Mouse (Mus musculus) liver, embryonic 16.5 days (tissue): ENCODE data around the gene F2rl2. TPM values are rescaled to one million over a fixed set of nuclear protein-coding genes. Genes with fewer than 3 reads are reported as not detected.
A peak's percentile ranks its signal among the peaks of the same experiment; 100 is the strongest.

Source experiments
- ATAC-seq: fragments of 200-750 bp; cut with Nextera tagmentation; 2 replicates; pipeline ENCODE4 v1.8.0; 2017; ENCODE audit warnings: low read depth, mild to moderate bottlenecking, moderate number of reproducible peaks, moderate library complexity
- H3K27ac ChIP-seq: fragments of 300-500 bp; sonication (generic); 2 replicates; pipeline ENCODE4 v1.5.1; 2014; ENCODE audit warnings: mild to moderate bottlenecking, low read length
- H3K27me3 ChIP-seq: fragments of 300-500 bp; sonication (generic); 2 replicates; pipeline ENCODE4 v1.6.1; 2014; ENCODE audit warnings: low read depth, low read length, mixed read lengths; ENCODE audit not compliant: control insufficient read depth, insufficient read depth
- H3K36me3 ChIP-seq: fragments of 300-500 bp; sonication (generic); 2 replicates; pipeline ENCODE4 v1.6.1; 2014; ENCODE audit warnings: mild to moderate bottlenecking; ENCODE audit not compliant: control insufficient read depth, insufficient read depth
- H3K4me1 ChIP-seq: fragments of 300-500 bp; sonication (generic); 2 replicates; pipeline ENCODE4 v1.6.1; 2014; ENCODE audit warnings: low read depth, low read length, mixed read lengths; ENCODE audit not compliant: control insufficient read depth
- H3K4me2 ChIP-seq: fragments of 300-500 bp; sonication (generic); 2 replicates; pipeline ENCODE4 v1.6.1; 2014; ENCODE audit warnings: low read depth, low read length, mixed read lengths
- H3K4me3 ChIP-seq: fragments of 300-500 bp; sonication (generic); 2 replicates; pipeline ENCODE4 v1.5.1; 2014; ENCODE audit warnings: low read depth, mild to moderate bottlenecking, low read length
- H3K9ac ChIP-seq: fragments of 300-500 bp; sonication (generic); 2 replicates; pipeline ENCODE4 v1.6.1; 2014; ENCODE audit warnings: low read depth, low read length
- H3K9me3 ChIP-seq: fragments of 300-500 bp; sonication (generic); replicated peaks from 2 replicates; pipeline ENCODE4 v1.6.1; 2016; ENCODE audit warnings: low read length; ENCODE audit not compliant: control insufficient read depth
- WGBS: fragments of 180-500 bp; shearing (Covaris S2); extraction: QIAGEN DNeasy Blood & Tissue Kit; methylation state at CpG from one replicate; pipeline ENCODE4 v1.1.7; 2014; ENCODE audit not compliant: insufficient replicate concordance; 5-methylcytosine and 5-hydroxymethylcytosine counted together
- polyA plus RNA-seq: library from polyadenylated mRNA; unstranded; fragments of >200 nt; fragmentation: Nextera tagmentation; extraction: Ambion mirVana; gene quantifications from 2 replicates; pipeline ENCODE4 v1.2.1, GENCODE M21; 2015

F2rl2 gene
- polyA plus RNA-seq, 1 experiment from 2014 or later: 9.3 TPM

DNA sequence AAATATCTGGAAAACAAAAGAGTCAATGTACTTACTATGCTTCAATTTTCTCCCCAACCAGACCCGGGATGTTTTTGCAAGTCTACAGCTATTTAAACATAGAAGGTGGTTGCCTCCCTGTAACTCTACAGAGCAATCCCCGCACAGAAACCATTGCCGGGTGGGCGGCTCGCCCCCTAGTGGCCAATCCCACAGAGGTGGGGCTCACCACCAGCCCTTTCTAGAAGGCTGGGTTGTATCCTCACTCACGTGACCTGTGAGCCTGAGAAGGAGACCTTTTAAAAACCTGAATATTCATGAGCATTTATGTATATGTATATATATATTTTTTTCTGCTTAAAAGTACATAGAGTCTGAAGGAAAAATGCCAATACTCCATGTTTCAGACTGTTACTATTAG, 49.9 kb downstream of the F2rl2 start:
- Histone ChIP-seq H3K27me3 (no peaks in the 10 kb centered on the region), H3K36me3 (no peaks in the 10 kb centered on the region), H3K4me1 (no peaks in the 10 kb centered on the region), H3K9ac (no peak overlapping the region), H3K27ac (no peak overlapping the region), H3K9me3 (no peaks in the 10 kb centered on the region), H3K4me2 (no peak overlapping the region), H3K4me3 (no peak overlapping the region)
- 8% methylated on average over 6 of the region's 6 CpGs for WGBS
- peak; percentile 67; the same call in 1 of the 2 replicates for ATAC-seq

DNA sequence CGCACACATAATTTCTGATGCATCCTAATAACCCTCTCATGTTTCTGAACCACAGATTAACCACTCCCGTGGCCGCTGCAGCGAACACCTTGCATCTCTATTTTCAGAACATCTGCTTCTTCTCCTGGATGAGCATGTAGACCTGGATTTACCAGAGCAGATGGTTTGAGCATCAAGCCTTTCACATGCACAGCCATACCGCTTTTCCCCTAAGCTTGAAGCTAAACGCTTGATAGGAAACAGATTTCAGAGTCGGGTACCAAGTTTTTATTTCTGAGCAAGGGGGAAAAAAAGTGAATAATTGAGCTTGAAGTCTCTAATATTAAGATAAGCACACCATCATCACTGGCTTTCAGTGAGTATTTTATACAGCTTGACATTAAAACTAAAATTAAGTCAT, 50.4 kb downstream of the F2rl2 start:
- WGBS: 76% methylated on average over 7 of the region's 7 CpGs
- ATAC-seq: no peak
- no peaks in the 10 kb centered on the region for H3K4me1 ChIP-seq
- no peaks in the 10 kb centered on the region for H3K27me3 ChIP-seq
- no peak overlapping the region for H3K4me2 ChIP-seq
- no peak overlapping the region for H3K9ac ChIP-seq
- no peaks in the 10 kb centered on the region for H3K36me3 ChIP-seq
- H3K4me3 ChIP-seq: no peak overlapping the region
- H3K27ac ChIP-seq: no peak overlapping the region
- H3K9me3 ChIP-seq: no peaks in the 10 kb centered on the region

- H3K27me3 ChIP-seq: no peaks in the 10 kb centered on the region
- 71% methylated on average over 11 of the region's 11 CpGs for WGBS
- no peaks in the 10 kb centered on the region for H3K36me3 ChIP-seq
- no peak overlapping the region for H3K9ac ChIP-seq
- H3K4me1 ChIP-seq: no peaks in the 10 kb centered on the region
- H3K4me2 ChIP-seq: no peak overlapping the region
- no peak overlapping the region for H3K27ac ChIP-seq
- H3K4me3 ChIP-seq: no peak overlapping the region
- H3K9me3 ChIP-seq: no peaks in the 10 kb centered on the region
- no peak for ATAC-seq
Measured at GRCm38 (mm10) chr13:95747541-95747940, 50.9 kb downstream of the F2rl2 start.

Other genes starting within 250 kb of the F2rl2 start
- gene S100z, start 218.1 kb upstream of the F2rl2 start, polyA plus RNA-seq: not detected in 2 replicates
- 0.58 and 0.68 TPM in 2 replicates for gene F2rl1, start 171.6 kb upstream of the F2rl2 start, polyA plus RNA-seq
- 37.2 and 37.5 TPM in 2 replicates for gene F2r, start 78.4 kb upstream of the F2rl2 start, polyA plus RNA-seq
- 19.3 and 20.3 TPM in 2 replicates for gene Iqgap2, start 195.1 kb downstream of the F2rl2 start, polyA plus RNA-seq